Mouse (Mus musculus) hindbrain, embryonic 10.5 days (tissue): ENCODE measurements around the gene Ccr7. TPM values are rescaled to one million over a fixed set of nuclear protein-coding genes. Genes with fewer than 3 reads are reported as not detected.

Source experiments
- DNase-seq: peaks from one replicate; pipeline ENCODE4 v3.0.0-alpha.2; 2017; ENCODE audit warnings: low spot score
- H3K27ac ChIP-seq: fragments of 300-500 bp; sonication (generic); 2 replicates; pipeline ENCODE4 v1.5.1; 2016; ENCODE audit warnings: mild to moderate bottlenecking, moderate library complexity
- H3K27me3 ChIP-seq: fragments of 300-500 bp; sonication (generic); 2 replicates; pipeline ENCODE4 v1.6.1; 2016; ENCODE audit warnings: mild to moderate bottlenecking; ENCODE audit not compliant: poor library complexity, insufficient read depth, severe bottlenecking
- H3K36me3 ChIP-seq: fragments of 300-500 bp; sonication (generic); 2 replicates; pipeline ENCODE4 v1.6.1; 2016; ENCODE audit warnings: mild to moderate bottlenecking, moderate library complexity
- H3K4me1 ChIP-seq: fragments of 300-500 bp; sonication (generic); replicated peaks from 2 replicates; pipeline ENCODE4 v1.6.1; 2016; ENCODE audit warnings: mild to moderate bottlenecking
- H3K4me3 ChIP-seq: fragments of 300-500 bp; sonication (generic); 2 replicates; pipeline ENCODE4 v1.5.1; 2016; ENCODE audit warnings: mild to moderate bottlenecking, moderate library complexity
- H3K9me3 ChIP-seq: fragments of 300-500 bp; sonication (generic); 2 replicates; pipeline ENCODE4 v1.6.1; 2016; ENCODE audit warnings: mild to moderate bottlenecking, moderate library complexity
- WGBS: fragments of 180-500 bp; shearing (Covaris S2); methylation state at CpG from one replicate; pipeline ENCODE4 v1.1.7; 2016; 5-methylcytosine and 5-hydroxymethylcytosine counted together
- polyA plus RNA-seq: library from polyadenylated mRNA; unstranded; fragments of >200 nt; fragmentation: Nextera tagmentation; extraction: Ambion mirVana; gene quantifications from 2 replicates; pipeline ENCODE4 v1.2.1, GENCODE M21; 2016

The Ccr7 gene
- polyA plus RNA-seq, 1 experiment from 2014 or later: 0.25 TPM

- H3K4me1 ChIP-seq: peaks cover 32% of the 10 kb centered on the region
- H3K27ac ChIP-seq: no peak overlapping the region
- H3K4me3 ChIP-seq: no peak overlapping the region
- DNase-seq: no peak
- H3K9me3 ChIP-seq: peaks cover 9% of the 10 kb centered on the region; the same call in 1 of the 2 replicates
- no peaks in the 10 kb centered on the region for H3K36me3 ChIP-seq
- no peaks in the 10 kb centered on the region for H3K27me3 ChIP-seq
- WGBS: 83% methylated on average over 7 of the region's 7 CpGs
Measured at GRCm38 (mm10) chr11:99118963-99119362, 35.9 kb downstream of the Ccr7 start.

GRCm38 (mm10) chr11:99118420-99118819 is 36.5 kb downstream of the Ccr7 start:
- H3K27me3 ChIP-seq: no peaks in the 10 kb centered on the region
- peaks cover 6% of the 10 kb centered on the region; the same call in 1 of the 2 replicates for H3K9me3 ChIP-seq
- H3K27ac ChIP-seq: no peak overlapping the region
- WGBS: 93% methylated on average over 1 of the region's 1 CpGs
- no peaks in the 10 kb centered on the region for H3K36me3 ChIP-seq
- peaks cover 36% of the 10 kb centered on the region for H3K4me1 ChIP-seq
- H3K4me3 ChIP-seq: no peak overlapping the region
- no peak for DNase-seq

GRCm38 (mm10) chr11:99117907-99118306 is 37.0 kb downstream of the Ccr7 start:
- Histone ChIP-seq H3K4me1 (peaks cover 39% of the 10 kb centered on the region), H3K4me3 (no peak overlapping the region), H3K27ac (no peak overlapping the region), H3K36me3 (no peaks in the 10 kb centered on the region), H3K9me3 (peaks cover 5% of the 10 kb centered on the region; the same call in 1 of the 2 replicates), H3K27me3 (no peaks in the 10 kb centered on the region)
- no peak for DNase-seq
- 90% methylated on average over 7 of the region's 7 CpGs for WGBS

- Histone ChIP-seq H3K36me3 (no peaks in the 10 kb centered on the region), H3K4me1 (peaks cover 32% of the 10 kb centered on the region), H3K9me3 (peaks cover 5% of the 10 kb centered on the region; the same call in 1 of the 2 replicates), H3K27ac (no peak overlapping the region), H3K27me3 (no peaks in the 10 kb centered on the region), H3K4me3 (no peak overlapping the region)
- 80% methylated on average over 6 of the region's 6 CpGs for WGBS
- DNase-seq: no peak
Measured at GRCm38 (mm10) chr11:99115940-99116339, 38.9 kb downstream of the Ccr7 start.

DNA sequence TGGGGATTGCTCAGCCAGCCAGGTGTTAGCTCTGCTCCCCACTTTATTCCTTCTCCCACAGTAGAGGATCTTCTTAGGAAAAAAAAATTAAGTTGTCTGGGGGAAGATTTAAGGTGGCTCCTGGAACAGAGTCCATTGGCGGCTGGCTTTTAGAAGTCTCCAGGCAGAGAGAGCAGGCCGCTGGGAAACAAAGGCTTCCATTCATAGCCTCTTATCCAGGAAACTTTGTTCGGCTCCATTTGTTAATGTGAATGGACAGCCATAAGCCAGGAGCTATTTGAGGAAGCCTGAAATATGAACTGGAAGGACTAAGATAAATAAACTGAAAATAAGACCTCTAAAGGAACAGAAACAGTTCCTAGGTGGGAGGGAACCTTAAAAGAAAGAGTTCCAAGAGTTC is 41.8 kb downstream of the Ccr7 start:
- Histone ChIP-seq H3K36me3 (no peaks in the 10 kb centered on the region), H3K9me3 (no peaks in the 10 kb centered on the region), H3K4me3 (no peak overlapping the region), H3K4me1 (peaks cover 27% of the 10 kb centered on the region), H3K27me3 (no peaks in the 10 kb centered on the region), H3K27ac (peak overlapping the region; percentile 80)
- DNase-seq: peak; percentile 53
- WGBS: 2% methylated on average over 3 of the region's 3 CpGs

DNA sequence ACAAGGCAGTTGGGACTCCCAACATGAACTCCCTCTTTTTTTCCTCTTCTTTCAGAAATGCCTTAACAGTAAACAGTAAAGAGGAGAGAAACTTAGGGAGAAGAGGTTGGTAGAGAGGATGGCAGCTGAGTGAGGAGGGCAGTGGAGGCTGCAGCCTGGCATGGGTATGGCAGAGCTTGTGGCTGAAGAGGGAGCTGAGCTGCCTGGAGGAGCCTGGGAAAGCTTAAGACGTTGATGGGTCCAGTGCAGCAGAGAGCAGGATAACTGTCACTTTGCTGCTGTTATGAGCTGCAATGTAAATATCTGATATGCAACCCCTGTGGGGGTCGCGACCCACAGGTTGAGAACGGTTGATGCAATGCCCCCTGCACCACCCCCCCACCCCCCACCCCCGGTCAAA is 42.2 kb downstream of the Ccr7 start:
- 37% methylated on average over 5 of the region's 5 CpGs for WGBS
- peaks cover 28% of the 10 kb centered on the region for H3K4me1 ChIP-seq
- H3K36me3 ChIP-seq: no peaks in the 10 kb centered on the region
- DNase-seq: peak; percentile 43
- H3K27me3 ChIP-seq: no peaks in the 10 kb centered on the region
- peak overlapping the region; percentile 80 for H3K27ac ChIP-seq
- no peaks in the 10 kb centered on the region for H3K9me3 ChIP-seq
- H3K4me3 ChIP-seq: no peak overlapping the region

DNA sequence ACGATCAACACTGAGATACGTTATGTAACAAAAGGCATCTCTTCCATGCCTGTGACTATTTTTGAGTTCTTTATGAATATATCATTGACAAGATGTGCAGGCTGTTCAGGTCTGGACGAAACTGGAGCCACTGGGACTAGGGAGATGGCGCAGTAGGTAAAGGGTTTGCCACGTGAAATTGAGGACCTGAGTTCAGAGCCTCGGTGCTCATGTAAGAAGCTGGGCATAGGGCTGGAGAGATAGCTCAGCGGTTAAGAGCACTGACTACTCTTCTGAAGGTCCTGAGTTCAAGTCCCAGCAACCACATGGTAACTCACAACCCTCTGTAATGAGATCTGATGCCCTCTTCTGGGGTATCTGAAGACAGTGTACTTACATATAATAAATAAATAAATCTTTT is 43.2 kb downstream of the Ccr7 start:
- H3K27ac ChIP-seq: no peak overlapping the region
- H3K27me3 ChIP-seq: no peaks in the 10 kb centered on the region
- 91% methylated on average over 7 of the region's 7 CpGs for WGBS
- H3K36me3 ChIP-seq: no peaks in the 10 kb centered on the region
- DNase-seq: no peak
- H3K9me3 ChIP-seq: no peaks in the 10 kb centered on the region
- no peak overlapping the region for H3K4me3 ChIP-seq
- H3K4me1 ChIP-seq: peaks cover 38% of the 10 kb centered on the region

GRCm38 (mm10) chr11:99111155-99111554 is 43.7 kb downstream of the Ccr7 start:
- H3K4me1 ChIP-seq: peaks cover 43% of the 10 kb centered on the region
- no peak overlapping the region for H3K4me3 ChIP-seq
- no peak for DNase-seq
- WGBS: 70% methylated on average over 11 of the region's 11 CpGs
- no peaks in the 10 kb centered on the region for H3K27me3 ChIP-seq
- no peaks in the 10 kb centered on the region for H3K36me3 ChIP-seq
- no peaks in the 10 kb centered on the region for H3K9me3 ChIP-seq
- peak overlapping the region; percentile 56; the same call in 1 of the 2 replicates for H3K27ac ChIP-seq

GRCm38 (mm10) chr11:99110370-99111110 is 44.3 kb downstream of the Ccr7 start:
- Histone ChIP-seq H3K27ac (no peak overlapping the region), H3K36me3 (no peaks in the 10 kb centered on the region), H3K4me3 (no peak overlapping the region), H3K4me1 (peaks cover 47% of the 10 kb centered on the region), H3K9me3 (no peaks in the 10 kb centered on the region), H3K27me3 (no peaks in the 10 kb centered on the region)
- no peak for DNase-seq
- 84% methylated on average over 15 of the region's 15 CpGs for WGBS

DNA sequence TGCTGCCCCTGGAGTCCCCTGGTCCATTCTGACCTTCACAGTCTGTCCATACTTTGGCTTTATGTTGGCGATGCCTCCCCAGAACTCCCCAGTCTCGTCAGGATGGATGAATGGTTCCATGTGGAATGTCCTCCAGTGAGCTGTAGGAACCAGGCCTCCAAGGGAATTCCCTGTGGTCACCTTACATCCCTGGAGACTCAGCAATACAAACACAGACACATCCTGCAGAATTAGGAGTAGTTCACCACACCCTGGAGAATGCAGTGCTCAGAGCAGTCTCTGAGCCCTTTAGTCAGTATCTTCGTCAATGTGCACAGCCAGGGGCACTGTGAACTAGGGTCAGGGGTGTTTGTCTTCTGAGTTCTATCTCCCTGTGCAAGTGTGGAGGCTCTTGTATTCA is 46.6 kb downstream of the Ccr7 start:
- Histone ChIP-seq H3K36me3 (no peaks in the 10 kb centered on the region), H3K9me3 (no peaks in the 10 kb centered on the region), H3K4me1 (peaks cover 42% of the 10 kb centered on the region), H3K27ac (no peak overlapping the region), H3K27me3 (no peaks in the 10 kb centered on the region), H3K4me3 (no peak overlapping the region)
- DNase-seq: no peak
- 61% methylated on average over 3 of the region's 3 CpGs for WGBS

GRCm38 (mm10) chr11:99105981-99106726 is 48.7 kb downstream of the Ccr7 start:
- WGBS: 72% methylated on average over 12 of the region's 12 CpGs
- no peak for DNase-seq
- peak overlapping the region; percentile 50; the same call in 1 of the 2 replicates for H3K27ac ChIP-seq
- H3K36me3 ChIP-seq: no peaks in the 10 kb centered on the region
- no peaks in the 10 kb centered on the region for H3K27me3 ChIP-seq
- H3K4me1 ChIP-seq: peaks cover 31% of the 10 kb centered on the region
- H3K9me3 ChIP-seq: no peaks in the 10 kb centered on the region
- no peak overlapping the region for H3K4me3 ChIP-seq

GRCm38 (mm10) chr11:99104609-99105410 is 50.1 kb downstream of the Ccr7 start:
- no peak for DNase-seq
- H3K9me3 ChIP-seq: no peaks in the 10 kb centered on the region
- peaks cover 26% of the 10 kb centered on the region for H3K4me1 ChIP-seq
- H3K4me3 ChIP-seq: no peak overlapping the region
- no peak overlapping the region for H3K27ac ChIP-seq
- 80% methylated on average over 9 of the region's 9 CpGs for WGBS
- H3K36me3 ChIP-seq: no peaks in the 10 kb centered on the region
- no peaks in the 10 kb centered on the region for H3K27me3 ChIP-seq
